Mouse (Mus musculus): ENCODE results near the gene Slc35d2.

DNA sequence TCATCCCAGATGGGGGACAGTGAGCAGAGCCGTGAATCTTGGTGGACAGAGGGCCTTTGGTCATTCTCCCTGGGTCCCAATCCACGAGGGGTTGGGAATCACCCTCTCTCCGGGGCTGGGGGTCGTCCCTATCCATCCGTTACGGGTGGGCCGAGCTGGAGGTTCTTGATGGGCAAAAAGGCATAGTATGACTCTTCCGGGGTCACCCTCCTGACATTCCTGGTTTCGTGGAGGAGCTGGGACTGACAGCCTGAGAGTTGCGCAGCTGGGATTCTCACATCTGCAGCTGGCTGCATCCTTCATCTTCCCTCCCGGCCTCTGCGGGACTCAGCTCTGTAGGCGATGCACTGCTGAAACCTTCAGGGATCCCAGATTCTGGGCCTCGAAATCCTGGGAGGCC, 33.5 kb upstream of the Slc35d2 start:
- no peak for TF ChIP-seq CTCF (IDR thresholded peaks at IDR 0.05)
- TF ChIP-seq EP300 (IDR thresholded peaks at IDR 0.05), result no peak
